Mouse (Mus musculus) stomach, embryonic 15.5 days (tissue): Measurements from ENCODE around the gene Gm5622. TPM values are rescaled to one million over a fixed set of nuclear protein-coding genes. Genes with fewer than 3 reads are reported as not detected.
"Not testable (repeated sequence)": the region's sequence is repeated elsewhere in the genome, so short reads cannot be mapped to it uniquely, and the experiment has no call there.

ENCODE experiments used
- ATAC-seq: fragments of 200-750 bp; cut with Nextera tagmentation; 2 replicates; pipeline ENCODE4 v1.8.0; 2017; ENCODE audit warnings: low read depth, moderate number of reproducible peaks, moderate TSS enrichment; ENCODE audit not compliant: insufficient read depth, low FRiP score
- H3K27ac ChIP-seq: fragments of 300-500 bp; sonication (generic); 2 replicates; pipeline ENCODE4 v1.5.1; 2015; ENCODE audit warnings: mild to moderate bottlenecking, inconsistent platforms
- H3K27me3 ChIP-seq: fragments of 300-500 bp; sonication (generic); replicated peaks from 2 replicates; pipeline ENCODE4 v1.6.1; 2015; ENCODE audit warnings: inconsistent platforms
- H3K36me3 ChIP-seq: fragments of 300-500 bp; sonication (generic); 2 replicates; pipeline ENCODE4 v1.6.1; 2015; ENCODE audit warnings: inconsistent platforms
- H3K4me1 ChIP-seq: fragments of 300-500 bp; sonication (generic); 2 replicates; pipeline ENCODE4 v1.6.1; 2015; ENCODE audit warnings: inconsistent platforms
- H3K4me2 ChIP-seq: fragments of 300-500 bp; sonication (generic); 2 replicates; pipeline ENCODE4 v1.6.1; 2015; ENCODE audit warnings: mild to moderate bottlenecking, inconsistent platforms
- H3K4me3 ChIP-seq: fragments of 300-500 bp; sonication (generic); replicated peaks from 2 replicates; pipeline ENCODE4 v1.5.1; 2015; ENCODE audit warnings: inconsistent platforms
- H3K9ac ChIP-seq: fragments of 300-500 bp; sonication (generic); 2 replicates; pipeline ENCODE4 v1.6.1; 2015; ENCODE audit warnings: inconsistent platforms
- H3K9me3 ChIP-seq: fragments of 300-500 bp; sonication (generic); 2 replicates; pipeline ENCODE4 v1.6.1; 2016; ENCODE audit warnings: inconsistent platforms
- WGBS: fragments of 180-500 bp; shearing (Covaris S2); methylation state at CpG from one replicate; pipeline ENCODE4 v1.1.7; 2015; 5-methylcytosine and 5-hydroxymethylcytosine counted together
- polyA plus RNA-seq: library from polyadenylated mRNA; unstranded; fragments of >200 nt; fragmentation: Nextera tagmentation; extraction: Ambion mirVana; gene quantifications from 2 replicates; pipeline ENCODE4 v1.2.1, GENCODE M21; 2015

The Gm5622 gene
- not detected in 2 replicates for polyA plus RNA-seq

DNA sequence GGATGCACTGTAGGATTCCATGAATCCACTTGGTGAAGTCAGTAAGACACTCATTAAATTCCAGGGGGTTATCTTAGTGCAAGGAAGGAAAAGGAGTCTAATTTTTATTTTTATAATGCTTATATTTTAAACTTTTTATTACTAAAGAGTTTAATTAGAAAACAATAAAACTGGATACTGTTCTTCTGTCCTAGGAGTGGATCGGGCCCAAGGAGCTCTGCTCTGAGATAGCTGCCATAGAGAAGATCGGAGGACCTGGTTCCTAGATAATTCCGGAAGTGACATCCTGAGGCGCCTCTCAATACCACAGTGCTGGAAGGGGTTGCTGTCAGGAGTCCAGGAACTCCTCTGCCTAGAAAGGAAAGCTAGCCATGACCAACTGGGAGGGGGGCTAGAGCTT, at the start of gene Gm5622:
Gm5622 (plus strand) TSS at position 301 of the 400 bp plus-strand sequence.
- Histone ChIP-seq H3K4me1 (no peaks in the 10 kb centered on the region), H3K4me2 (no peak within 1 kb of the TSS), H3K27ac (no peak within 1 kb of the TSS), H3K9me3 (no peaks in the 10 kb centered on the region), H3K36me3 (no peaks in the 10 kb centered on the region), H3K9ac (no peak within 1 kb of the TSS), H3K4me3 (no peak within 1 kb of the TSS), H3K27me3 (no peaks in the 10 kb centered on the region)
- WGBS, result 91% methylated on average over 4 of the region's 4 CpGs
- ATAC-seq, result no peak

DNA sequence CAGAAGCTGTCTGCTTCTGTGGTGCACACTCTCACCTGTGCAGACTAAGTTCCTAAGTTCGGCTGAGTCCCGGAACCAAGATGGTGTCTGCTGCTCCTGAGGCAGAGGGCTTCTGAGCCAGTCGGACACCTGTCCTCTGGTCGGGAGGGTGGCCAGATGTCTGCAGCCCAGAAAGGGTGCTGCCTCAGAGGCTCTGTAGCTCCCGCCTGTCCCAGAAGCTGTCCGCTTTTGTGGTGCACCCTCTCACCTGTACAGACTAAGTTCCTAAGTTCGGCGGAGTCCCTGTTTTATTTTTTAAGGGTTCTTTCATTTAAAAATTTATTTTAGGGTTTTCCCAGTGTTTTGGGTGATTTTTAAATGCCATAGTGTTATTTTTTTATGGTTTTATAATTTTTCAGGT, 45.2 kb upstream of the Gm5622 start:
- no peak overlapping the region for H3K4me2 ChIP-seq
- H3K9me3 ChIP-seq, result no peaks in the 10 kb centered on the region
- WGBS, result 95% methylated on average over 8 of the region's 8 CpGs
- H3K27me3 ChIP-seq, result no peaks in the 10 kb centered on the region
- ATAC-seq, result no peak
- H3K9ac ChIP-seq, result no peak overlapping the region
- H3K36me3 ChIP-seq, result no peaks in the 10 kb centered on the region
- H3K4me1 ChIP-seq, result no peaks in the 10 kb centered on the region
- no peak overlapping the region for H3K4me3 ChIP-seq
- no peak overlapping the region for H3K27ac ChIP-seq

DNA sequence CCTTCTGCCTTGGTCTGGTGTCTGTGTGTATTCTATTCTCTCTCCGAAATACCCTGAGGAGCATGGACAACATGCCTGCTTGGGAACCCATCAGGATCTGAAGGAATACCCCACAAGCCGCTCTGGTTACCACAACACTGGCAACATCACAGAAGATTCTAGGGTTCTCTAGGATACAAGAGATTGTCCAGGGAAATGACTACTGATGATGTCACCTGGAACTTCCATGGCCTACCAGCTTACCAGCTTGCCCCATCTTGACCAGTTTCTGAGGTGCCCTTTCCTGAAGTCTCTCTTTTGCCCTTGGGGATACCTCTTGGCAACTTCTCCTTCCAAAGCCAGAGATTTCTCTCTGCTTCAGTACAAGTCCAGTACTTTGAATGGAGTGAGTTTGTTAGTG, 21.4 kb downstream of the Gm5622 start, which contains the start of gene Gm17175:
Gm17175 (minus strand) TSS at position 101 of the 400 bp plus-strand sequence.
- H3K9ac ChIP-seq, H3K4me1 ChIP-seq, H3K36me3 ChIP-seq, H3K27ac ChIP-seq, H3K4me3 ChIP-seq, H3K4me2 ChIP-seq, H3K27me3 ChIP-seq, H3K9me3 ChIP-seq, ATAC-seq: not testable (repeated sequence)
- WGBS, result 94% methylated on average over 2 of the region's 2 CpGs

DNA sequence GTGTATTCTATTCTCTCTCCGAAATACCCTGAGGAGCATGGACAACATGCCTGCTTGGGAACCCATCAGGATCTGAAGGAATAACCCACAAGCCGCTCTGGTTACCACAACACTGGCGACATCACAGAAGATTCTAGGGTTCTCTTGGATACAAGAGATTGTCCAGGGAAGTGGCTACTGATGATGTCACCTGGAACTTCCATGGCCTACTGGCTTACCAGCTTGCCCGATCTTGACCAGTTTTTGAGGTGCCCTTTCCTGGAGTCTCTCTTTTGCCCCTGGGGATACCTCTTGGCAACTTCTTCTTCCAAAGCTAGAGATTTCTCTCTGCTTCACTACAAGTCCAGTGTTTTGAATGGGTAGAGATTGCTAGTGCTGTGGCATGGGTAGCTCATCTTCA, 39.4 kb downstream of the Gm5622 start, which contains the start of gene Gm17174:
Gm17174 (minus strand) TSS at position 101 of the 400 bp plus-strand sequence.
- not testable (repeated sequence) for H3K4me2 ChIP-seq, H3K27ac ChIP-seq, ATAC-seq, H3K9ac ChIP-seq, H3K4me1 ChIP-seq, H3K36me3 ChIP-seq, H3K27me3 ChIP-seq, H3K9me3 ChIP-seq, H3K4me3 ChIP-seq
- WGBS, result 88% methylated on average over 4 of the region's 4 CpGs

DNA sequence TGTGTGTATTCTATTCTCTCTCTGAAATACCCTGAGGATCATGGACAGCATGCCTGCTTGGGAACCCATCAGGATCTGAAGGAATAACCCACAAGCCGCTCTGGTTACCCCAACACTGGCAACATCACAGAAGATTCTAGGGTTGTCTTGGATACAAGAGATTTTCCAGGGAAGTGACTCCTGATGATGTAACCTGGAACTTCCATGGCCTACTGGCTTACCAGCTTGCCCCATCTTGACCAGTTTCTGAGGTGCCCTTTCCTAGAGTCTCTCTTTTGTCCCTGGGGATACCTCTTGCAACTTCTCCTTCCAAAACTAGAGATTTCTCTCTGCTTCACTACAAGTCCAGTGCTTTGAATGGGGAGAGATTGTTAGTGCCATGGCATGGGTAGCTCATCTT, 58.6 kb downstream of the Gm5622 start, which contains the start of gene Gm17078:
Gm17078 (minus strand) TSS at position 101 of the 400 bp plus-strand sequence.
- Histone ChIP-seq H3K36me3 (no peaks in the 10 kb centered on the region), H3K27ac (no peak within 1 kb of the TSS), H3K9me3 (no peaks in the 10 kb centered on the region), H3K27me3 (no peaks in the 10 kb centered on the region), H3K4me3 (no peak within 1 kb of the TSS), H3K4me1 (no peaks in the 10 kb centered on the region), H3K4me2 (no peak within 1 kb of the TSS), H3K9ac (no peak within 1 kb of the TSS)
- WGBS, result 87% methylated on average over 1 of the region's 1 CpGs
- ATAC-seq, result no peak

DNA sequence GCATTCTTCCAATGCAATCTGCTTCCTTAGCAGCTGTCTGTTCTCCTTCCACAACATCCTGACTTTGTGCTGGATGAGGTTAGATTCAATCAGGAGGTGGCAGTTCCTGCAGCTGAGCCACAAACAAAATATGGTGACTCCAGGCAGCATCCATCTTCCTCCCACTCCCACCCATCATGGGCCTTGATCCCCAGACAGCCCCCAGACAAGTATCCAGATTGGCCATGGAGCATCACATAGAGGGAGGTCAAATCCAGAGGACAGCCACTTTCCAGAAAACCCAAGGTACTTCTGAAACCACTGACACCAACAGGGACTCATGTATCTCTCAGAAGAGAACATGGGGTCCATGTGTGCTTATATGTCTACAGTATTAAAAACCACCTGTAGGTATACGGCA, 79.8 kb downstream of the Gm5622 start:
- not testable (repeated sequence) for H3K4me2 ChIP-seq, H3K4me3 ChIP-seq, ATAC-seq, H3K36me3 ChIP-seq, H3K9me3 ChIP-seq, H3K4me1 ChIP-seq, H3K27ac ChIP-seq, H3K27me3 ChIP-seq, H3K9ac ChIP-seq
- 91% methylated on average over 1 of the region's 1 CpGs for WGBS

DNA sequence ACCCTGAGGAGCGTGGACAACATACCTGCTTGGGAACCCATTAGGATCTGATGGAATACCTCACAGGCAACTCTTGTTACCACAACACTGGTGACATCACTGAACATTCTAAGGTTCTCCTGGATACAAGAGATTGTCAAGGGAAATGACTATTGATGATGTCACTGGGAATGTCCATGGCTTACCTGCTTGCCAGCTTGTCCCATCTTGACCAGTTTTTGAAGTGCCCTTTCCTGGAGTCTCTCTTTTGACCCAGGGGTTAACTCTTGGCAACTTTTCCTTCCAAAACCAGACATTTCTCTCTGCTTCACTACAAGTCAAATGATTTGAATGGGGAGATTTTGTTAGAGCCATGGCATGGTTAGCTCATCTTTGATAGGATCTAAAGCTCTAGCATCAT, 83.0 kb downstream of the Gm5622 start, which contains the start of gene Gm4181:
Gm4181 (minus strand) TSS at position 101 of the 400 bp plus-strand sequence.
- H3K4me3 ChIP-seq, H3K27me3 ChIP-seq, H3K36me3 ChIP-seq, H3K9me3 ChIP-seq, H3K27ac ChIP-seq, H3K4me1 ChIP-seq, ATAC-seq, H3K9ac ChIP-seq, H3K4me2 ChIP-seq: not testable (repeated sequence)
- WGBS, result 47% methylated on average over 1 of the region's 1 CpGs

DNA sequence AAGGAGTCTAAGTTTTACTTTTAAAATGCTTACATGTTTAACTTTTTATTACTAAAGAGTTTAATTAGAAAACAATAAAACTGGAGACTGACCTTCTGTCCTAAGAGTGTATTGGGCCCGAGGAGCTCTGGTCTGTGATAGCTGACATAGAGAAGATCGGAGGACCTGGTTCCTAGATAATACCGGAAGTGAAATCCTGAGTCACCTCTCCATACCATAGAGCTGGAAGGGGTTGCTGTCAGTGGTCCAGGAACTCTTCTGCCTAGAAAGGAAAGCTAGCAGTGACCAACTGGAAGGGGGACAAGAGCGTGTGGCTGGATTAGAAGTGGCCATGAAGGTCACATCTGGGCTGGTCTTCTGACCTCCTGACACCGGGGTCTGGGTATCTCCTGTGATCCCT, 124.7 kb downstream of the Gm5622 start:
- Histone ChIP-seq H3K4me3 (no peak overlapping the region), H3K4me1 (no peaks in the 10 kb centered on the region), H3K4me2 (no peak overlapping the region), H3K27me3 (no peaks in the 10 kb centered on the region), H3K9ac (no peak overlapping the region), H3K27ac (no peak overlapping the region), H3K9me3 (no peaks in the 10 kb centered on the region), H3K36me3 (no peaks in the 10 kb centered on the region)
- ATAC-seq, result no peak
- 90% methylated on average over 5 of the region's 5 CpGs for WGBS

DNA sequence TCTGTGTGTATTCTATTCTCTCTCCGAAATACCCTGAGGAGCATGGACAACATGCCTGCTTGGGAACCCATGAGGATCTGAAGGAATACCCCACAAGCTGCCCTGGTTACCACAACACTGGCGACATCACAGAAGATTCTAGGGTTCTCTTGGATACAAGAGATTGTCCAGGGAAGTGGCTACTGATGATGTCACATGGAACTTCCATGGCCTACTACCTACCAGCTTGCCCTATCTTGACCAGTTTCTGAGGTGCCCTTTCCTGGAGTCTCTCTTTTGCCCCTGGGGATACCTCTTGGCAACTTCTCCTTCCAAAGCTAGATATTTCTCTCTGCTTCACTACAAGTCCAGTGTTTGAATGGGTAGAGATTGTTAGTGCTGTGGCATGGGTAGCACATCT, 142.8 kb downstream of the Gm5622 start, which contains the start of gene Gm17079:
Gm17079 (minus strand) TSS at position 101 of the 400 bp plus-strand sequence.
- ATAC-seq, H3K9me3 ChIP-seq, H3K4me1 ChIP-seq, H3K27ac ChIP-seq, H3K27me3 ChIP-seq, H3K4me2 ChIP-seq, H3K4me3 ChIP-seq, H3K9ac ChIP-seq, H3K36me3 ChIP-seq: not testable (repeated sequence)
- 93% methylated on average over 2 of the region's 2 CpGs for WGBS

Other genes with a start within 250 kb of the Gm5622 start
- not detected in 2 replicates for gene Gm7247, start 191.0 kb upstream of the Gm5622 start, polyA plus RNA-seq
- gene Vmn2r88, start 142.0 kb upstream of the Gm5622 start, polyA plus RNA-seq, result not detected in 2 replicates
- gene Vmn2r89, start 100.9 kb upstream of the Gm5622 start, polyA plus RNA-seq, result not detected in 2 replicates
- not detected in 2 replicates for gene Gm17175, start 21.3 kb downstream of the Gm5622 start, polyA plus RNA-seq
- not detected in 2 replicates for gene Gm17174, start 39.3 kb downstream of the Gm5622 start, polyA plus RNA-seq
- not detected in 2 replicates for gene Gm17078, start 58.5 kb downstream of the Gm5622 start, polyA plus RNA-seq
- not detected in 2 replicates for gene Gm4181, start 82.9 kb downstream of the Gm5622 start, polyA plus RNA-seq
- gene Gm17079, start 142.7 kb downstream of the Gm5622 start, polyA plus RNA-seq, result not detected in 2 replicates
- gene Gm5800, start 164.4 kb downstream of the Gm5622 start, polyA plus RNA-seq, result not detected in 2 replicates
- gene Ang4, start 220.8 kb downstream of the Gm5622 start, polyA plus RNA-seq, result 0.85 and 1.0 TPM in 2 replicates
- not detected in 2 replicates for gene AY358078, start 247.3 kb downstream of the Gm5622 start, polyA plus RNA-seq